Mouse (Mus musculus): ENCODE results near the gene Fam222a. TPM values are rescaled to one million over a fixed set of nuclear protein-coding genes. Genes with fewer than 3 reads are reported as not detected.

The Fam222a gene
- total RNA-seq, 2 experiments from 2014 or later = 10.9 to 11.0 TPM

GRCm38 (mm10) chr5:114557765-114558731, 9.8 kb upstream of the Fam222a start:
- DNase-seq (ENCODE audit: low spot score in 2 of 2) = no peak

- no peak for DNase-seq (ENCODE audit: low spot score in 2 of 2)
Measured at GRCm38 (mm10) chr5:114560533-114560936, 7.3 kb upstream of the Fam222a start.

GRCm38 (mm10) chr5:114560965-114561364, 6.9 kb upstream of the Fam222a start:
- DNase-seq (ENCODE audit: low spot score in 2 of 2) = no peak

- DNase-seq (ENCODE audit: low spot score in 2 of 2) = no peak
Measured at GRCm38 (mm10) chr5:114563994-114564393, 3.8 kb upstream of the Fam222a start.

- DNase-seq (ENCODE audit: low spot score in 2 of 2) = no peak
Measured at GRCm38 (mm10) chr5:114565305-114565704, 2.5 kb upstream of the Fam222a start.

GRCm38 (mm10) chr5:114565751-114566150, 2.1 kb upstream of the Fam222a start:
- no peak for DNase-seq (ENCODE audit: low spot score in 2 of 2)

GRCm38 (mm10) chr5:114566461-114566860, 1.4 kb upstream of the Fam222a start:
- DNase-seq (ENCODE audit: low spot score in 2 of 2) = no peak

GRCm38 (mm10) chr5:114567075-114567517, 720 bp upstream of the Fam222a start:
- DNase-seq (ENCODE audit: low spot score in 2 of 2) = peak; percentile 94 to 97

- no peak for DNase-seq (ENCODE audit: low spot score in 2 of 2)
Measured at GRCm38 (mm10) chr5:114568818-114569217, 1.0 kb downstream of the Fam222a start.

- DNase-seq (ENCODE audit: low spot score in 2 of 2) = peak; percentile 65 to 69
Measured at GRCm38 (mm10) chr5:114569918-114570670, 2.3 kb downstream of the Fam222a start.

GRCm38 (mm10) chr5:114570791-114571450, 3.1 kb downstream of the Fam222a start:
- DNase-seq (ENCODE audit: low spot score in 2 of 2) = no peak

- peak; percentile 29 to 45 for DNase-seq (ENCODE audit: low spot score in 2 of 2)
Measured at GRCm38 (mm10) chr5:114571451-114572030, 3.7 kb downstream of the Fam222a start.

- no peak for DNase-seq (ENCODE audit: low spot score in 2 of 2)
Measured at GRCm38 (mm10) chr5:114572997-114573396, 5.2 kb downstream of the Fam222a start.

GRCm38 (mm10) chr5:114573920-114574628, 6.3 kb downstream of the Fam222a start:
- no peak for DNase-seq (ENCODE audit: low spot score in 2 of 2)

GRCm38 (mm10) chr5:114575010-114575409, 7.2 kb downstream of the Fam222a start:
- no peak for DNase-seq (ENCODE audit: low spot score in 2 of 2)

GRCm38 (mm10) chr5:114575530-114575929, 7.7 kb downstream of the Fam222a start:
- no peak for DNase-seq (ENCODE audit: low spot score in 2 of 2)

GRCm38 (mm10) chr5:114575986-114576605, 8.3 kb downstream of the Fam222a start:
- peak; percentile 43 to 60 for DNase-seq (ENCODE audit: low spot score in 2 of 2)

- no peak for DNase-seq (ENCODE audit: low spot score in 2 of 2)
Measured at GRCm38 (mm10) chr5:114578361-114578760, 10.5 kb downstream of the Fam222a start.

- peak; percentile 38 to 55 for DNase-seq (ENCODE audit: low spot score in 2 of 2)
Measured at GRCm38 (mm10) chr5:114579714-114580357, 12.0 kb downstream of the Fam222a start.

Data from left cerebral cortex, adult 18-20 months (tissue).